Mouse (Mus musculus) hindbrain, embryonic 12.5 days (tissue): ENCODE measurements around the gene Rilpl1. TPM values are rescaled to one million over a fixed set of nuclear protein-coding genes. Genes with fewer than 3 reads are reported as not detected.
"Not testable (repeated sequence)": the region's sequence is repeated elsewhere in the genome, so short reads cannot be mapped to it uniquely, and the experiment has no call there.

Experiments
- ATAC-seq: fragments of 200-750 bp; cut with Nextera tagmentation; 2 replicates; pipeline ENCODE4 v1.8.0; 2017; ENCODE audit warnings: moderate TSS enrichment; ENCODE audit not compliant: low FRiP score
- H3K27ac ChIP-seq: fragments of 300-500 bp; sonication (generic); 2 replicates; pipeline ENCODE4 v1.5.1; 2016; ENCODE audit warnings: mild to moderate bottlenecking
- H3K27me3 ChIP-seq: fragments of 300-500 bp; sonication (generic); 2 replicates; pipeline ENCODE4 v1.6.1; 2016; ENCODE audit warnings: mild to moderate bottlenecking
- H3K36me3 ChIP-seq: fragments of 300-500 bp; sonication (generic); 2 replicates; pipeline ENCODE4 v1.6.1; 2016; ENCODE audit warnings: mild to moderate bottlenecking
- H3K4me1 ChIP-seq: fragments of 300-500 bp; sonication (generic); 2 replicates; pipeline ENCODE4 v1.6.1; 2016
- H3K4me2 ChIP-seq: fragments of 300-500 bp; sonication (generic); replicated peaks from 2 replicates; pipeline ENCODE4 v1.6.1; 2016; ENCODE audit warnings: mild to moderate bottlenecking
- H3K4me3 ChIP-seq: fragments of 300-500 bp; sonication (generic); 2 replicates; pipeline ENCODE4 v1.5.1; 2016; ENCODE audit warnings: mild to moderate bottlenecking
- H3K9ac ChIP-seq: fragments of 300-500 bp; sonication (generic); 2 replicates; pipeline ENCODE4 v1.6.1; 2016; ENCODE audit warnings: mild to moderate bottlenecking, moderate library complexity
- H3K9me3 ChIP-seq: fragments of 300-500 bp; sonication (generic); replicated peaks from 2 replicates; pipeline ENCODE4 v1.6.1; 2016; ENCODE audit warnings: mild to moderate bottlenecking
- WGBS: fragments of 180-500 bp; shearing (Covaris S2); methylation state at CpG from one replicate; pipeline ENCODE4 v1.1.7; 2016; 5-methylcytosine and 5-hydroxymethylcytosine counted together
- polyA plus RNA-seq: library from polyadenylated mRNA; unstranded; fragments of >200 nt; fragmentation: Nextera tagmentation; extraction: Ambion mirVana; gene quantifications from 2 replicates; pipeline ENCODE4 v1.2.1, GENCODE M21; 2016

Gene Rilpl1
- 18.9 and 20.9 TPM in 2 replicates for polyA plus RNA-seq

GRCm38 (mm10) chr5:124530655-124531582 is at the start of gene Rilpl1:
TSS of gene Rilpl1 (minus strand) at chr5:124531391.
- H3K9ac ChIP-seq = peak within 1 kb of the TSS; percentile 75

GRCm38 (mm10) chr5:124578633-124579317 is 47.6 kb upstream of the Rilpl1 start, which contains the start of the genes Eif2b1 and Gtf2h3:
TSS of gene Eif2b1 (minus strand) at chr5:124579131.
TSS of gene Gtf2h3 (plus strand) at chr5:124579140.
- ATAC-seq = peak; percentile 89
- H3K4me2 ChIP-seq = peak within 1 kb of the TSS; percentile 77
- peaks cover 19% of the 10 kb centered on the region for H3K4me1 ChIP-seq
- H3K36me3 ChIP-seq = peaks cover 43% of the 10 kb centered on the region
- H3K9me3 ChIP-seq = no peaks in the 10 kb centered on the region
- WGBS = 1% methylated on average over 51 of the region's 51 CpGs
- H3K27ac ChIP-seq = peak within 1 kb of the TSS; percentile 19; the same call in 1 of the 2 replicates
- peak within 1 kb of the TSS; percentile 73 for H3K9ac ChIP-seq
- H3K27me3 ChIP-seq = no peaks in the 10 kb centered on the region
- H3K4me3 ChIP-seq = peak within 1 kb of the TSS; percentile 62

More at GRCm38 (mm10) chr5:124530655-124531582, at the start of gene Rilpl1:
- Histone ChIP-seq H3K27ac (peak within 1 kb of the TSS; percentile 85), H3K27me3 (0 out of 2 replicates have a peak, but pooled peaks cover 2% of the 10 kb centered on the region), H3K9me3 (no peaks in the 10 kb centered on the region), H3K4me1 (peaks cover 38% of the 10 kb centered on the region), H3K4me3 (peak within 1 kb of the TSS; percentile 81), H3K4me2 (peak within 1 kb of the TSS; percentile 73), H3K36me3 (no peaks in the 10 kb centered on the region)
- under 1% methylated on average over 94 of the region's 96 CpGs for WGBS
- ATAC-seq = peak; percentile 91

- WGBS = 96% methylated on average over 7 of the region's 7 CpGs
- Histone ChIP-seq H3K4me3 (no peak overlapping the region), H3K36me3 (peaks cover 65% of the 10 kb centered on the region), H3K4me1 (peaks cover 17% of the 10 kb centered on the region), H3K4me2 (no peak overlapping the region), H3K9ac (no peak overlapping the region), H3K9me3 (no peaks in the 10 kb centered on the region), H3K27me3 (no peaks in the 10 kb centered on the region), H3K27ac (no peak overlapping the region)
- ATAC-seq = no peak
Measured at GRCm38 (mm10) chr5:124575467-124575866, 44.3 kb upstream of the Rilpl1 start.

- WGBS = 89% methylated on average over 12 of the region's 12 CpGs
- peaks cover 97% of the 10 kb centered on the region for H3K36me3 ChIP-seq
Measured at GRCm38 (mm10) chr5:124571068-124571467, 39.9 kb upstream of the Rilpl1 start.

GRCm38 (mm10) chr5:124555145-124555544 is 24.0 kb upstream of the Rilpl1 start:
- H3K4me1 ChIP-seq = peaks cover 14% of the 10 kb centered on the region
- H3K9ac ChIP-seq = no peak overlapping the region
- H3K4me3 ChIP-seq = no peak overlapping the region
- no peaks in the 10 kb centered on the region for H3K9me3 ChIP-seq
- WGBS = 82% methylated on average over 1 of the region's 1 CpGs
- H3K36me3 ChIP-seq = peaks cover 58% of the 10 kb centered on the region
- H3K27me3 ChIP-seq = no peaks in the 10 kb centered on the region
- H3K27ac ChIP-seq = no peak overlapping the region
- no peak overlapping the region for H3K4me2 ChIP-seq
- ATAC-seq = no peak

More at GRCm38 (mm10) chr5:124571068-124571467, 39.9 kb upstream of the Rilpl1 start:
- H3K27ac ChIP-seq = no peak overlapping the region
- no peaks in the 10 kb centered on the region for H3K27me3 ChIP-seq
- ATAC-seq = no peak
- H3K9ac ChIP-seq = no peak overlapping the region
- no peaks in the 10 kb centered on the region for H3K4me1 ChIP-seq
- no peak overlapping the region for H3K4me3 ChIP-seq
- no peak overlapping the region for H3K4me2 ChIP-seq
- H3K9me3 ChIP-seq = no peaks in the 10 kb centered on the region

GRCm38 (mm10) chr5:124553607-124554006 is 22.4 kb upstream of the Rilpl1 start:
- Histone ChIP-seq H3K27me3 (no peaks in the 10 kb centered on the region), H3K9me3 (no peaks in the 10 kb centered on the region), H3K4me3 (peak overlapping the region; percentile 89), H3K27ac (no peak overlapping the region), H3K36me3 (peaks cover 46% of the 10 kb centered on the region), H3K4me1 (peaks cover 14% of the 10 kb centered on the region), H3K4me2 (peak overlapping the region; percentile 77), H3K9ac (no peak overlapping the region)
- 79% methylated on average over 6 of the region's 6 CpGs for WGBS
- no peak for ATAC-seq

- Histone ChIP-seq H3K4me3 (peak within 1 kb of the TSS; percentile 89), H3K9me3 (no peaks in the 10 kb centered on the region), H3K27ac (peak within 1 kb of the TSS; percentile 85), H3K36me3 (peaks cover 44% of the 10 kb centered on the region), H3K4me1 (peaks cover 14% of the 10 kb centered on the region), H3K9ac (peak within 1 kb of the TSS; percentile 79), H3K27me3 (no peaks in the 10 kb centered on the region), H3K4me2 (peak within 1 kb of the TSS; percentile 77)
- under 1% methylated on average over 63 of the region's 66 CpGs for WGBS
- peak; percentile 92 for ATAC-seq
Measured at GRCm38 (mm10) chr5:124552558-124553307, 21.5 kb upstream of the Rilpl1 start, which contains the start of gene Ddx55. TSS of gene Ddx55 (plus strand) at chr5:124552864.

- H3K4me2 ChIP-seq = peak overlapping the region; percentile 77
- 11% methylated on average over 9 of the region's 9 CpGs for WGBS
Measured at GRCm38 (mm10) chr5:124552094-124552472, 20.9 kb upstream of the Rilpl1 start.

GRCm38 (mm10) chr5:124551349-124552093 is 20.3 kb upstream of the Rilpl1 start:
- Histone ChIP-seq H3K27ac (0 out of 2 replicates have a peak overlapping the region, but pooled peaks have one; percentile 85), H3K36me3 (peaks cover 44% of the 10 kb centered on the region), H3K4me3 (peak overlapping the region; percentile 89), H3K4me2 (peak overlapping the region; percentile 77), H3K9ac (peak overlapping the region; percentile 79; the same call in 1 of the 2 replicates), H3K4me1 (peaks cover 14% of the 10 kb centered on the region)
- 30% methylated on average over 5 of the region's 5 CpGs for WGBS
- H3K9me3 ChIP-seq, H3K27me3 ChIP-seq, ATAC-seq: not testable (repeated sequence)

More at GRCm38 (mm10) chr5:124552094-124552472, 20.9 kb upstream of the Rilpl1 start:
- Histone ChIP-seq H3K27me3 (no peaks in the 10 kb centered on the region), H3K4me3 (peak overlapping the region; percentile 89), H3K4me1 (peaks cover 14% of the 10 kb centered on the region), H3K36me3 (peaks cover 44% of the 10 kb centered on the region), H3K27ac (peak overlapping the region; percentile 85), H3K9ac (peak overlapping the region; percentile 79), H3K9me3 (no peaks in the 10 kb centered on the region)
- 0 out of 2 replicates have a peak, but pooled peaks have one; percentile 11 for ATAC-seq

GRCm38 (mm10) chr5:124550737-124551136 is 19.5 kb upstream of the Rilpl1 start:
- not testable (repeated sequence) for ATAC-seq, H3K9me3 ChIP-seq, H3K4me3 ChIP-seq, H3K27ac ChIP-seq, H3K27me3 ChIP-seq, H3K4me2 ChIP-seq, H3K9ac ChIP-seq
- H3K36me3 ChIP-seq = peaks cover 46% of the 10 kb centered on the region
- H3K4me1 ChIP-seq = peaks cover 14% of the 10 kb centered on the region
- WGBS = 83% methylated on average over 4 of the region's 4 CpGs

- H3K4me2 ChIP-seq = peak overlapping the region; percentile 83
- no peak overlapping the region; the same call in 1 of the 2 replicates for H3K27ac ChIP-seq
- no peaks in the 10 kb centered on the region for H3K9me3 ChIP-seq
- ATAC-seq = no peak
- H3K9ac ChIP-seq = peak overlapping the region; percentile 95
- H3K4me3 ChIP-seq = peak overlapping the region; percentile 97
- peaks cover 11% of the 10 kb centered on the region for H3K4me1 ChIP-seq
- 0 out of 2 replicates have a peak, but pooled peaks cover 6% of the 10 kb centered on the region for H3K27me3 ChIP-seq
- 13% methylated on average over 8 of the region's 8 CpGs for WGBS
- H3K36me3 ChIP-seq = peaks cover 31% of the 10 kb centered on the region
Measured at GRCm38 (mm10) chr5:124541602-124541973, 10.4 kb upstream of the Rilpl1 start.
